Mouse (Mus musculus) frontal cortex, adult (tissue): ENCODE results near the gene Spry2.

Experiments used
- ATAC-seq: cut with Nextera tagmentation; 2 replicates; pipeline ENCODE4 v1.9.2; 2017; ENCODE audit warnings: mild to moderate bottlenecking, moderate library complexity, mixed read lengths; ENCODE audit not compliant: low TSS enrichment

Spry2 gene

DNA sequence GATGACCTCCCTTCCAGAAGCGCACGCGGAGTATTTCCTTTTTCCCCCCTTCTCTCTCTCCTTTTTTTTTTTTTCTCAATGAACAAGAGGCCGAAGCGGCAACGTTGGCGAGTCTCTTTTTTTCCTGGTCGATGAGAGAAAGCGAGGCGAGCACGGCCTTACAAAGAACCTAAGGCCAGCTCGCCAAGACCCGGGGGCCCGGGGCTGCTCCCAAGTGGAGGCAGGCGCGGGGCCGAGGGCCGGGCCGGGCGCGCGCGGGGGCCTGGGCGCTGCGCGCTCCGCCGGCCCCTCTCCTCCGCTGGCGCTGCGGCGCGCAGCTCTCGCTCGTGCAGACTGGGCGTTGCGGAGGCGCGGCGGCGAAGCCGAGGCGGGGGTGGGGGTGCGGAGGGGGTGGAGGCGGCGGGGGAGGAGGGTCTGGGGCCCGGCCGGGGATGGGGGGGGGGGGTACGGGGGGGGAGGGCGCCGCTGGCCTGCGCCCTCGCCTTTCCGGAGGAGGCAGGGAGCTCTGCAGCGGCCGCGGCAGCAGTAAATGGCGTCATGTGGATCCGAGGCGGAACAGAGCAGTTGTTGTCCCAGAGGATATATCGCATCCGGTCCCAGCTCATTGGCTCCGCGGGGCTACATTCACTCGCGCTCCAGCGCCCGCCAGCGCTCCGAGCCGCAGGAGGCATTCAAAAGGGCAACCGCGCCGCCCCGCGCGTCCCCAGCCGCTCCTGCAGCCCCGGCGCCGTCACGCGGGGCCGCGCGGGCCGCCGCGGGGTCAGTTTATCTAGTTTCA, at the start of gene Spry2:
Spry2 (minus strand) TSS at position 29 of the 778 bp plus-strand sequence.
- peak; percentile 60 for ATAC-seq

DNA sequence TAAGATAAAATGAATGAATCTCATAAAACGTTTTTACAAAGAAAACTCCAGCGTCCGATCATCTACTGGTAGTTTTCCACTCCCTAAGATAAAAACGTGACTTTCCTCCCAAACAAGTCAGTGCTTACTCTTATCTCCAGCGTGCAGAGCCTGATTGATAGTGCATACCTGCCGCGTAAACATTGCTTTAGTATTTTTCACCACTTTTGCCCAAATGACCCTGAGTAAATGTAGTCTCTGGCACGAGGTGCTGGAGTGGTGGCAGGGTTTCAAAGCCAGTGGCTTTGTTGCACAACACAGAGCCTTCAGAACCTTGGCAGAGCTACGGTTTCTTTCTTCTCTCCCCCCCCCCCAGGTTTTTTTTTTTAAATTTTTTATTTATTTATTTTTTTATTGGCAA, 44.7 kb upstream of the Spry2 start:
- ATAC-seq: no peak

DNA sequence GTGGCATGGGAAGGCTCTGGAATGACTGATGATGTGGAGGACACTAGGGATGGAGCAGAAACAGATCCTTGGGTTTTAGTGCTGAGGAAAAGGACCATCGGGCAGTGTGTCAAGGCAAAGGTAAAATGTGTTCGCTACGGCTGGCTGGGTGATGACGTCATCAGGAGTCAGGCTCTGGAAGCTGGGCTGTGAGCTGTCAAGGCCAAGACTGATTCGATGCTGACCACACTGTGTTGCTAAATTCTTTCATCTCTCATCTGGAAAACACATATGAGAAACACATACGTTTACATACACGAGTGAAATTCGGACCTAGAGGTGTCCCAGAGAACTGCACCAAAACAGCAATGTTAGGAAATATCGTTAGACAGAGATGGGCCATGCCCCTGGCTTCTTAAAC, 30.1 kb upstream of the Spry2 start:
- ATAC-seq: no peak

DNA sequence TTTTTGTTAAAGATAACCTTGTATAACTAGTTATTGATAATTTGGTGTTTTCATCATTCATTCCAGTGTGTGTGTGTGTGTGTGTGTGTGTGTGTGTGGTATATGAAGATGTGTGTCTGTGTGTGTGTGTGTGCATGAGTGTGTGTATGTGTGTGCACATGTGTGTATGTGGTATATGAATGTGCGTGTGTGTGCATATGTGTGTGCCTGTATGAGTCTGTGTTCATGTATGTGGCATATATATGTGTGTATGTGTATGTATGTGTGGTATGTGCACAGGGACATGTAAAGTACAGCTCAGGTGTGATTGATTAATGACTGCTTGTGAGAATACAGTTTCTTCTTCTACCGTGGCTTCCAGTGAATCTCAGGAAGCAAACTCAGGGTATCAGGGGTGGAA, 28.7 kb upstream of the Spry2 start:
- ATAC-seq: no peak

DNA sequence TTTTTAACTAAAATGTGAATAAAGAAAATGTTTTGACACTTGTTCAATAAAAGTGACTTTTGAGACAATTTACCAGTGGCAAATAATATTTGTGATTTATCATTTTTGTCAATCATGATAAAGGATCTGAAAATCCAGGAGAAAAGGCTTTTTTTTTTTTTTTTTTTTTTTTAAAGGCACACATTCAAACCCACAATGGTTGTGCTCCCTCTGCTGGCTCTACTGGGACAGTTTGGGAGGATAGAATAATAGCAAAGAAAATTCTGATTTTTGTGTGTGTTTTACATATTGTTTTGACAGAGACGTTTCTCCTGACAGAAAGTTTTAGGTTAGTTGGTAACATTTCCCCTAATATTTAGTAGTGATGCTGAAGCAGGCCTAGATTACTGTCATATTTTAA, 28.1 kb upstream of the Spry2 start:
- peak; percentile 69 for ATAC-seq

DNA sequence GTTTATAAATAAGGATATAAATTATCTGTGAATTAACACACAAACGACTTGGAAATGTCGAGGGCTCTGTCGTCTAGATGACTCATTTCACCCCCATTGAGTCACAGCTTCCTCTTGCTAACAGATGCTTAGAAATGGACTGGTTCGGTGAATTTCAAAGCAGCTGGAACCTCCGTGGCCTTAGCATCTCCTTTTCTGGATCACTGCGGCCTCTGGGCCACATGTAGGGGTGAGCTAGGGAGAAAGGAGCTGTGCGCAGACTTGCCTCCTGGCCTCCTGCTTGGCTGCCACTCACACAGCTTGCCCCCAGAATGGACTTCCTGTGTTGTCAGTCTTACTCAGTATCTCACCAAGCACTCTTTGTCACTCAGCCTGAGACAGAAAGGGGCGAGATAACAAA, 26.3 kb upstream of the Spry2 start:
- peak; percentile 52 for ATAC-seq

DNA sequence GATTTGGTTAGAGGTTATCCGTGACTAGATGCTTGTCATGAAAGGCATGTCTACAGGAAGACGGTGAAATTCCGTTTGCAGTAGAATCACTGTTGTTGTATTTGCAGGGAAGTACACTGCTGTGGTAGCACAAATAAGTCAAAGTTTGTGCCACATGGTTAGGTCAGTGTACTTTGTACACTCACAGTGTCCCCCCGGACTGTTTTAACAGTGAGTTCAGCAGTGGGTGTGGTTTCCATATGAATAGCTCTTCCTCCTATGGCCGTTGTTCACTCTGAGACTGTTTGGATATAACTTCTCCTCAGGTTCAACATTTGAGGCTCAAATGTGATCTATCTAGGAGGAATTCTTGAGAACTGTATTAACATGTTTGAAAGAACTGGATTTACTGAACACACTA, 25.8 kb upstream of the Spry2 start:
- ATAC-seq: no peak

DNA sequence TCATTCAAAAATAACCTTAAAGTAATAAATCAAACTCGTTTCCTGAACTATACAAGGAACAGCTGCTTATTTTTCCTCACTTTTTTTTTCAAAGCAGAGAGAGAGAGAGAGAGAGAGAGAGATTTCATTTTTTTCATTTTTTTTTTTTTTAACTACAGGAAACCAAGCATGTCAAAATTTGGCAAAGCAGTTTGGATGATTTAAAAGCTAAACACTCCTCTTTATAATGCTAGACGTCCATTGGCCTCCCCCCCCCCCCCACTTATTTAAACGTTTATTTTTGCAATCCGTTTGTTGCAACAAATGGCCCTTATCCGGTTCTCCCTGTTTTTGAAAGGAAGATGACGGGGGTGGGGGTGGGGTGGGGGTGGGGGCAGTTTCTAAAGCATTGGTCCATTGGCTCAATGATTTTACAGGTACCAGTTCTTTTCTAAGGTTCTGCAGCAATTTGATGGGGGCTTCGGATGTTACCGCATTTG, 24.6 kb upstream of the Spry2 start:
- no peak for ATAC-seq

DNA sequence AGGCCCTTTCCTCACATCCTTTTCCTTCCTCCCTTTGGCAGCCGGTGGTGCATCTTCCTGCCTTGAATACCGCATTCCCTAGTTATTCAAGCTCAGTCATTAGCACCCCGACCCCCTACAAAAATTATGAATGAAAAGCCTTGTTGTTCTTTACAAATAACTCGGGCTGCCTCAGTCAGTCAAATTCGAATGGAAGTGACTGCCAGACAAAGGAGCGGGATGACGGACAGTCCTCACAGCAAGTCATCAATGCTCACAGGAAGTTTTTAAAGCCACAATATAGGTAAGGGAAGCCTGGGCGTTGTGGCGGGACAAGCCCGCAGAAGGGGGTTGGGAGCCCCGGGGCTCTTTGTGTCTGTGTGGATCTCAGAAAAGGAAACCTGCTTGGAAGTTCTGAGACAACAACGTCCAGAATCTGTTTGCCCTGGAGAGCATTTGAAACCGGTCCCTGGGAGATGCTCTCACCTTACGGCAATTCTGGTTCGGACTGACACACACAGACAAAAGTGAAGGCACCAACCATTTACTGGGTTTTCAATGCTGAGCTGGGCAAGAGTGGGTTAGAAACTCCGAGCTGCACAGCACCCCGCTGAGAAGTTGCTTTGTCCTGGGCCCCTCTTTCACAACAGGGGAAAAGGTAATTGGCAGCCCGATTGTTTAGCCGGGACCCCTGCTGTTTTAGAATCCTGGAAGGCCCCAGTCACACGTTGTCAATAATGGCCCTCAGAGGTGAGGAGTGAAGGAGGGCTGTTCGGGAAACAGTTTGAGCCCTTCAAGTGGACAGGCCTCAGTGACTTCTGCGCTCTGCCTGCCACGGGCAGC, 24.0 kb upstream of the Spry2 start:
- no peak for ATAC-seq

DNA sequence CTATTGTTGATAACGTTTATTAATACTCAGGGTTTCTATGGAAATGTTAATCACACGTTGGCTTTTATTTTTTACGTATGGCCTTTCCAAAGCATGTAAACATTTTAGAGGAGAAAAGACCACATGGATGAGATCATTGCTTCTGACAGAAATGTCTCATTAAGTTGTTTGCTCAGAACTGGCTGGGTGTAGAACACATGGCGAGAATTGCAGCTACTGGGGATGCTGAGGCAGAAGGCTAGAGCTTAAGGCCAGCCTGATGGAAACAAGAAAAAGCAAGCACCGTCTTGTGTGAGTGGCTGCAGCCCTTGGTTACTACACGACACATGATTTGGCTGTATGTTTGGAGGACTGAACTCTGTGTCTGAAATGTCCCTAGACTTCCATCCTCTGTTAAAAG, 10.6 kb upstream of the Spry2 start:
- ATAC-seq: no peak

DNA sequence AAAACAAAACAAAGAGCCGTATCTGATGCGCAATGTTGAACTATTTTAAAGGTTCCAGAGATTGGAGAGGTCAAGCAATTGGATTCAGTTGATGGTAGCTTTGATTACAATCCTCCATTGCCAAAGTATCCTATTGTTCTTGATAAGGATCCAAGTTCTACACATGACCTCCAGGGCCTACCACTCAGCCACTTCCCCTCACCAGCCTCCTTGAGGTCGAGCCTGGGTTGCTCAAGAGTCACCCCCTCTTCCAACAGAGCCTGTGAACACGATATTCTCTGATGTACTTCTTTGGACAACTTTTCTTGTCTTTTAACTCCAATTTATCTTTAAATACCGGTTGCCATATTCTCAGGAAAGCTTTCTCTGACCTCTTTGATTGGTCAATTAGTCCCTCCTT, 9.3 kb upstream of the Spry2 start:
- no peak for ATAC-seq

DNA sequence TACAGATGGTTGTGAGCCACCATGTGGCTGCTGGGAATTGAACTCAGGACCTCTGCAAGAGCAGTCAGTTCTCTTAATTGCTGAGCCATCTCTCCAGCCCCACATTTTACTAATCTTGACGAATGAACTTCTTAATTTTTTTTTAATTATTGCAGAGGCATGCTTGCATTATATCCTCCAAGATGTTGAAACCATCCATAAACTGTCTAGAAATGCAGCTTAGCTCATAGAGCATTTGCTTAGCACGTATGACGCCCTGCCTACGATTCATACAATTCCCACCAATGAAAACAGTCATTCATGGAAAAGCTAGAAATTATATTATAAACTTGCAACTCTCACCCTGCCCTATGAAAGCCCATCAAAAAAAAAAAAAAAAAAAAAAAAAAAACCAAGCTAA, 8.9 kb upstream of the Spry2 start:
- ATAC-seq: no peak

DNA sequence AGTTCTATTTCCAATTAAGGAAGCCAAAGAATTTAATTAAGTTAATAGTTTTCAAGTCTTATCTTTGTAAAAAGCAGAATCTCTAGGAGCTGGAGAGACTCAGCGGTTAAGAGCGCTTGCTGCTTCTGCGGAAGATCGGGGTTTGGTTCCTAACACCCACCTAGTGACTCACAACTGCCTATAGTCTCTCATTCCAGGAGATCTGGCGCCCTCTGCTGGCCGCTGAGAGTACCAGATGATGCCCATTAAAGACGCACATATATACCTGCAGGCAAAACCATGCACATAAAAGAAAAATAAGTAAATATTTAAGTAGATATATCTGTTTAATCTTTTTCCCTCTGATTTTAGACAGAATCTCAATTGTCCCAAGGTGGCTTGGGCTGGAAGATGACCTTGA, 6.2 kb upstream of the Spry2 start:
- no peak for ATAC-seq

DNA sequence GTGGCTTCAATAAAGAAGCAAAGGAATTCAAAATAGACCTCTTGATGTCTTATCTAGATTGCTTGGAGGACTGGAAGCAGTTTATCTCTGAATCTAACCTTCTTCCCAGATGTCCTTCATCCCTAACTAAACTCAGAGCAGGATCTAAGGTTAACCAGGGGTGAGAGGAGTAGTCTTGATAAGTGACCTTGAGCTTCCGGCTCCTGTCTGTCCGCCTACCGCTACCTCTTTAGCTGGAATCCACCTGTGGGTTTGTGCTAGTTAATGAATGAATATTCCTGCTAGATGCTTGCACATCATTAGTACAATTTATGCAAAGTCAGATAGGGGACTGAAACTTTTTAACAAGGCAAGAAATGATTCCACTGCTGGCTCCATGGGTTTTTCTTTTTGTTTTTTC, 4.2 kb upstream of the Spry2 start:
- no peak for ATAC-seq

DNA sequence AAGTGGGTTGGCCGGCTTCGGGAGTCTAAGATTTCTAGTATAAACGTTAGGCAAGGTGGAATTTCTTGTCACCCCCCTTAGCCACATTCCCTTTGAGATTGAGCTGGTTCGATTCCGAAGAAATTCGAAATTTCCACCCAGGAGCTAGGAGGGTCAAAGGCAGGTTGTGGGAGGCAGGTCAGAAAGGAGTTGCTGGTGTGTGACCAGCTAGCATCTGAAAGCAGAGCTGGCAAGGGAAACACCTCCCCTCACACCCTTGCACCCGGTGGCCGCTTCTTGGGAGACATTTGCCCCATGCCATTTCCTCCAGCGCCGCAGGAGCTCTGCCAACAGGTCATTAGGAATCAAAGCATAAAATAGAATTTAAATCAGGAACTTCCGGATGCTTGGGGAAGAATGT, 2.5 kb upstream of the Spry2 start:
- no peak for ATAC-seq

DNA sequence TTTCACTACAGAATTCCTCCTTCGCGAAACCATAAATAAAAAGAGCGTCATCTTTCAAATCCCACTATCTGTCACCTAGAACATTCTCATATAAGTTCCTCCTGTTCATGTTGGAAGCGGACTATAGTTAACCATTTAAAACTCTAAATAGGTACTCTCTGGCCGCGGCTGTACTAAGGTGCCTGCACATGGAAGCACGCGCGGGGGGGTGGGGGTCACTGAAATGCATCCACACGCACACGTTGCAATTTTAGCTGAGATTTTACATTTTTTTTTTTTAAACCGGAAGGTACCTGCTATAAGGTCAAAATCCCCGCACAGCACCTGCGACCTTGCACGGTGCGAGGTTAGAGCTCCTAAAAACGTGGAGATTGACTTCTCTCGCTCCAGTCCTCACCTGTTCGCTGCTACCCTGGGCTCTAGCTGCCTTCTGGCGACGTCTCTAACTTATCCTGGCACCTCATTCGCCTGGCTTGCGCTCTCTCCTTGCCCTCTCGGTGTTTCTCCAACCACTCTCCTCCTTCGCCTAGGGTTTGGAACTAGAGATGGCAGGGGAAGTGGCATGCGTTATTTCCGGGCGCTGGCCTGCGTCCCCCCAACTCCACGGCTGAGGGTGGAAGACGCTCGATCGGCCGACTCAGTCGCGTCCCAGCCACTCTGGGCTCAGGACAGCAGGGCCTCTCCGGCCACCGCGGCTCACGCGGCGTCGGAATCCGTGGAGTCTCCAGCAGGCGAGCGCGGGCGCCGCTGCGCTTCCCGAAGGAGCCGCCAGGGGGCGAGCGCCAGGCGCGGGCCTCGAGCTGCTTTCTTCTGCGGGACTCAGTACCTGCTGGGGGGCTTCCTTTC, 1.9 kb upstream of the Spry2 start:
- ATAC-seq: peak; percentile 28

DNA sequence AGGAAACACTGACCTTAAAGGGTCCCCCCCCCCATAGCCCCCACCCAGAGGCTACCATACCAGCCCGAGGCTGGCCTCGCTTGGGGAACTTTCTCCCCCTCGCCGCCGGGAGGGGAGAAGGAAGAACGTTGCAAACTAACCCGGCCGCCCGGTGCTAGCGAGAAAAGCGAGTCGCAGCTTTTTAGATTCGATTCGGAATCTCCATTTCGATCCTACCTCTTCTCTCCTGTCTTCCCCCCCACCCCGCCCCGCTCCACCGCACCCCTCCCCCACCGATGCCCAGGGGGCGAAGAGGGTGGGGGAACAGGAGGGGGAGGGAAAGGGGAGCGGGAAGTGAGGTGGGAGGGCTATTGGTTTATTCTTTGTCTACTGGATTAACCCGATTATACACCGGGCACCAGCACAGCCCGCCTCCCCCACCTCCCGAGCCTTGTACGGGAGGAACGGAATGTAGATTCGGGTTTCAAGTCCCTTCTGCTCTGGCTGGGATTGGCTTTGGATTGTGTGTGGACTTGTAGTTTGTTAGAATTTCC, 1.0 kb upstream of the Spry2 start:
- ATAC-seq: peak; percentile 7; the same call in 1 of the 2 replicates

DNA sequence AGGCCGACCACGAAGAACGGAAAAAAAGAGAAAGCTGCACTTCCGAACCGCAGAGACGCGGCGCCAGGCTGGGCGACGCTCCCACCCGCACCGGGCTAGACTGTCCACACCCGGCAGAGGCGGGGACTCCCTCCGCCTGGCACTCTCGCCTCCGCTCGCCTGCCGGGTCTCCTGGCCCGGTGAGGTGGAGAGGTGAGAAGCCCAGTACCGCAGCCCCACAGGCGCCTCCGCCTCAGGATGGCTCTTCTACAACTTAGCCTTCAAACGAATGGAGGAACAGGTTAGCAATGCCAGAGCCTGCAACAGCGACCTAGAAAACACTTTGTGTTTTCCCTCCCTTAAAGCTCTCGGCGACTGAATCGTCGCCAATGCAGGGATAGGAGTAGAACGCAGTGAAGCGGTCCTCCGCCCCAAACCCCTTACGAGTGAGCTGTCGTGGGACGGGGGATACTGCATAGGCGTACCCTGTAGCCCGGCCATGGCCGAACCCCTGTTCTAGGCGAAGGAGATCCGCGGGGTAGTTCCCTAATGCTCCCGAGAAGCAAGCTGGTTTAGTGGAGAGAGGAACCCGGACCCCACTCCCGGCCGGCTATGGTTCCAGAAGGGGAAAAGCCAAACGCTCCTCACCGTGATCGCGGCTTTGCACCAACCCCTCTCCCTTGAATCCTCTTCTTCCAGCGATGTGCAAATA, 513 bp downstream of the Spry2 start:
- peak; percentile 7 for ATAC-seq

DNA sequence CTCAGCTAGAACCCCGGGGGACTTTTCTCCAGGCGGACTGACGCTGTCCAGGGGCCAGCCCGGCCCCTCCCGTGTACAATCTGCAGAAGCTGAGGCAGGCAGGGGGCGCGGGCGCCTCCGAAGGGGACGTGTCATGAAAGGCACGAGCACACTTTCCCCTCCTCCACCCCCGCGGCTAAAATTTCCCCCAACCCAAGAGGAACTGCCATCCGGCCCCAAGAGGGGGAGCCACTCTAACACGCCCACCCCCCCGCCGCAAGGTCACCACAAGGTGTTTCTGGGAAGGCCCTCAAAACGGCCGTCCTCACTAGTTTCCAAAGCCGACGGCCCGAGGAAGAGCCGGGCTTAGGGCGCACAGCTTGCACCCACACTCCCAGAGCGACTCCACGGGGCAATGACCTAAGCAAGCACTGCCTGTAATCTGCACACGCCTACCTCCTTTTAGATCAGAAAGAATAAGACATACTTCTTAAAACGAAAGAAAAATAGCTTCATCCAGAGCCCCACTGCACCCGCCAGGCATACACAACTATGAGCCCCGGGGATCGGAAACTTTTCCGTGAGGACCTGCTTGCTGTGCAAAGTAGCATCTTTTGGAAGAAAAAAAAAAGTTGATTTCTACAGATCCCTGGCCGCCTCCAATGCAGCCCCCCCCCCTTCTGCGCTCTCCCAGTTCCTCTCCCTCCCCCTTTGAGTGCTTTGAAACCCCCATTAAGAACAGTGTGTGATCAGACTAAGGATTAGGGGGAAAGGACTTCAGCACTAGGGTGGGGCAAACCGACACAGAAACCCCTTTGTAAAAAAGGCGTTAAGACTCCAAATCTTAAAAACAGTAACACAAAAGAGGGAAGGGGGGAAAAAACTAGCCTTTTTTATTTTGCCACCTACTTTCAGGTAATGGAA, 1.4 kb downstream of the Spry2 start:
- peak; percentile 0; the same call in 1 of the 2 replicates for ATAC-seq

DNA sequence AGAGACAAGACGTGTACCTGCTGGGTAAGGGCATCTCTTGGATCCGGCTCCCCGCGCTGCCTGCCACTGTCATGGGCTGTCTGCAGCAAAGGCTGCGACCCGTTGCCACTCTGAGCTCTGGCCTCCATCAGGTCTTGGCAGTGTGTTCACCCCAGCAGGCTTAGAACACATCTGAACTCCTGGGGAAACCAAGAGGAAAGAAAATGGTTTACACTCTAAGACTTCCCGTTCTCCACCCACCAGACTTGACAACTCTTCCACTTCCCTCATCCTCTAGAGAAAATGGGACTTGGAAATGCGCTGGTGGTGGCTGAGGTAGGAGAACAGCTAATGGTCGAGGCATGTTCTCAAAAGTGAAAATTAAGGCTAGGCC, 3.0 kb downstream of the Spry2 start:
- 0 out of 2 replicates have a peak, but pooled peaks have one; percentile 8 for ATAC-seq
